Mouse (Mus musculus) bone marrow macrophage, adult 2 months (primary cell): ENCODE data around the gene Sult4a1. TPM values are rescaled to one million over a fixed set of nuclear protein-coding genes. Genes with fewer than 3 reads are reported as not detected.

ENCODE experiments used
- H3K27ac ChIP-seq: 2 replicates; pipeline ENCODE4 v1.5.1; 2012; ENCODE audit warnings: low read depth, low read length; ENCODE audit not compliant: insufficient read depth
- H3K4me1 ChIP-seq: 2 replicates; pipeline ENCODE4 v1.6.1; 2012; ENCODE audit warnings: low read length; ENCODE audit not compliant: control insufficient read depth, insufficient read depth
- H3K4me3 ChIP-seq: 2 replicates; pipeline ENCODE4 v1.5.1; 2012; ENCODE audit warnings: mild to moderate bottlenecking, low read length, moderate library complexity; ENCODE audit not compliant: insufficient read depth
- CTCF ChIP-seq: IDR thresholded peaks from 2 replicates; pipeline ENCODE4 v1.5.1; 2012; ENCODE audit warnings: low read depth, mild to moderate bottlenecking, low read length, moderate library complexity
- POLR2A ChIP-seq: IDR thresholded peaks from 2 replicates; pipeline ENCODE4 v1.6.1; 2012; ENCODE audit warnings: mild to moderate bottlenecking, low read depth, low read length, borderline replicate concordance
- polyA plus RNA-seq: library from polyadenylated mRNA; stranded (reverse); fragments of >200 nt; gene quantifications from 2 replicates; pipeline ENCODE4 v1.2.4, GENCODE M21; 2012; ENCODE audit not compliant: missing spikeins, insufficient read depth, insufficient read length

Sult4a1 gene
- polyA plus RNA-seq, 1 experiment = not detected

GRCm38 (mm10) chr15:84126871-84127270 is 21.3 kb upstream of the Sult4a1 start:
- peaks cover 13% of the 10 kb centered on the region for H3K4me1 ChIP-seq
- H3K4me3 ChIP-seq = no peak overlapping the region
- H3K27ac ChIP-seq = peak overlapping the region; percentile 16; the same call in 1 of the 2 replicates
- no peak for TF ChIP-seq POLR2A
- TF ChIP-seq CTCF = peak; percentile 68

- TF ChIP-seq POLR2A (no peak), CTCF (no peak)
- Histone ChIP-seq H3K4me3 (no peak overlapping the region), H3K4me1 (peaks cover 13% of the 10 kb centered on the region), H3K27ac (peak overlapping the region; percentile 40)
These were observed 20.9 kb upstream of the Sult4a1 start for GRCm38 (mm10) chr15:84126447-84126846.

- TF ChIP-seq POLR2A (no peak), CTCF (no peak)
- H3K27ac ChIP-seq = no peak overlapping the region
- peaks cover 13% of the 10 kb centered on the region for H3K4me1 ChIP-seq
- H3K4me3 ChIP-seq = no peak overlapping the region
These were observed 18.5 kb upstream of the Sult4a1 start for GRCm38 (mm10) chr15:84124086-84124485.

- peaks cover 13% of the 10 kb centered on the region for H3K4me1 ChIP-seq
- no peak within 1 kb of the TSS for H3K27ac ChIP-seq
- TF ChIP-seq CTCF (no peak), POLR2A (no peak)
- no peak within 1 kb of the TSS for H3K4me3 ChIP-seq
These were observed 17.5 kb upstream of the Sult4a1 start, which contains the start of gene Pnpla5 for GRCm38 (mm10) chr15:84123075-84123474. Pnpla5 (minus strand) TSS chr15:84123175.

GRCm38 (mm10) chr15:84121036-84121435 is 15.5 kb upstream of the Sult4a1 start:
- H3K4me1 ChIP-seq = peaks cover 6% of the 10 kb centered on the region
- no peak for TF ChIP-seq POLR2A
- TF ChIP-seq CTCF = no peak
- no peak overlapping the region for H3K4me3 ChIP-seq
- no peak overlapping the region for H3K27ac ChIP-seq

GRCm38 (mm10) chr15:84120612-84121011 is 15.1 kb upstream of the Sult4a1 start:
- TF ChIP-seq CTCF (peak; percentile 39), POLR2A (no peak)
- Histone ChIP-seq H3K4me1 (peaks cover 2% of the 10 kb centered on the region; the same call in 1 of the 2 replicates), H3K27ac (no peak overlapping the region), H3K4me3 (no peak overlapping the region)

GRCm38 (mm10) chr15:84116466-84116865 is 10.9 kb upstream of the Sult4a1 start:
- no peak overlapping the region for H3K27ac ChIP-seq
- no peaks in the 10 kb centered on the region for H3K4me1 ChIP-seq
- H3K4me3 ChIP-seq = no peak overlapping the region
- no peak for TF ChIP-seq POLR2A
- no peak for TF ChIP-seq CTCF

- TF ChIP-seq POLR2A (no peak), CTCF (peak; percentile 14; the same call in 1 of the 2 replicates)
- no peaks in the 10 kb centered on the region for H3K4me1 ChIP-seq
- H3K27ac ChIP-seq = no peak overlapping the region
- no peak overlapping the region for H3K4me3 ChIP-seq
These were observed 10.2 kb upstream of the Sult4a1 start for GRCm38 (mm10) chr15:84115727-84116126.

GRCm38 (mm10) chr15:84113873-84114272 is 8.3 kb upstream of the Sult4a1 start:
- Histone ChIP-seq H3K4me1 (no peaks in the 10 kb centered on the region), H3K4me3 (no peak overlapping the region), H3K27ac (no peak overlapping the region)
- TF ChIP-seq CTCF = no peak
- no peak for TF ChIP-seq POLR2A

- TF ChIP-seq POLR2A (no peak), CTCF (no peak)
- no peak overlapping the region for H3K4me3 ChIP-seq
- H3K27ac ChIP-seq = no peak overlapping the region
- H3K4me1 ChIP-seq = peaks cover 2% of the 10 kb centered on the region; the same call in 1 of the 2 replicates
These were observed 3.3 kb upstream of the Sult4a1 start for GRCm38 (mm10) chr15:84108899-84109298.
